Mouse (Mus musculus) testis, adult 2 months (tissue): ENCODE results near the gene D430019H16Rik.

Experiments used
- CTCF ChIP-seq: fragments of 200-500 bp; IDR thresholded peaks from 2 replicates; pipeline ENCODE4 v1.5.1; 2012; ENCODE audit warnings: low read depth, mild to moderate bottlenecking, inconsistent platforms, low read length, moderate library complexity; ENCODE audit not compliant: control insufficient read depth, insufficient read depth, insufficient replicate concordance
- POLR2A ChIP-seq: fragments of 200-500 bp; IDR thresholded peaks from 2 replicates; pipeline ENCODE4 v1.6.1; 2012; ENCODE audit warnings: low read depth, mild to moderate bottlenecking, inconsistent platforms, low read length, moderate library complexity; ENCODE audit not compliant: control insufficient read depth

DNA sequence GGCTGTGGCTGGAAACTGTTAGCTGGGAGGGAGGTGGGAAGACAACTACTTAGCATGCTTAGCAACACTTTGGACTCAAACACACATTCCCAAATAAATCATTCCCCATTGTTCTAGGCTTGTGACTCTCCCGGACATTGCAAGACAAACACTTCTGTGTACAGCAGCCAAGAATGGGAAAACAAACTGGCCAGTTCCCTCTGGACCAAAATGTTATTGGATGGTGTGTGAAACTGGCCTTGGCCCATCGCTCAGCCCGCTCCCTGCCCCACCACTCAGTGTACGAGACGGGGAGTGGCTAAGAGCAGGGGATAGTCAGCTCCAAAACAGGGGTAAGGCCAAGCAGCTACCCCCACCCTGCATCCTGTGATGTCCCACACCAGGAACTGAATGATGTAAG, 73.2 kb downstream of the D430019H16Rik start:
- TF ChIP-seq CTCF, result no peak
- TF ChIP-seq POLR2A, result no peak
